Mouse (Mus musculus): ENCODE measurements around the gene Inafm1.

GRCm38 (mm10) chr7:16295321-16295900 is 22.0 kb upstream of the Inafm1 start:
- TF ChIP-seq CTCF (conservative IDR thresholded peaks at IDR 0.05; ENCODE audit: insufficient read depth, insufficient read length, low read depth, low read length) (no peak), POLR2A (IDR thresholded peaks at IDR 0.05; ENCODE audit: low read depth, low read length) (no peak)

Data from kidney, adult 2 months (tissue).